Mouse (Mus musculus): Measurements from ENCODE around the gene 9130230L23Rik.

9130230L23Rik gene

DNA sequence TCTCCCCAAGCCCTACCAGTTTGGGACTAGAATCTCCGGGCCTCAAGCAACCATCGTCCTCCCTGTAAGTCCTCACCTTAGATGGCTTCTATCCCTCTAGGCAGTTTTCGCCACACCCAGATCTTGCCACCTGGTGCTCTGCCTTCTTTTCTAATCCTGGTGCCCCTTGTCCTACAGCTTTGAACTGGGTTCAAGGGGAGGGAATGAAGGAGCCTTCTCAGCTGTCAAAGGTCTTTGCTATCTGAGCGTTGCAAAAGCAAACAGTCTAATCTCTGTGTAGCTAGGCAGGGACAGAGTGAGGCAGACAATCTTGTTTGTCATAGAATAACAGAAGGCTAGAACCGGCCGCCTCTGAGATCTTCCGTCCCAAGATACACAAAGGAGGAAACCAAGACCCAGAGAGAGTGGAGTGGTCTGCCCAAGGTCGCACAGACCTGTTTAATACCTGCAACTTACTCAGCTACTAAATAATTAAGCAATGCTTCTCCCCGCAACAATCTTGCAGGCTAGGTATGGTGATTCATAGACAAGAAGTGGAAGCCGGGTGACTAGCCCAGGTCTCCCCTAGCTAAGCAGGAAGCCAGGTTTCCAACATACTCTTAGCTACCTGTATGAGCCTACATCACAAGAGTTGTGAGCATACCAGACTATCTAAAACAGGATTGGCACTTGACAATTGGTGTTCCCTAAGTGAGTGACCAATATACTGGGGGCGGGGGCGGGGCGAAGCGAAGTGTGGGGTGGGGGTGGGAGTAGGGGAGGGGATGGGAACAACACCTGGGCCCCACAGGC lies at the start of gene 9130230L23Rik:
9130230L23Rik (minus strand) TSS at position 152 of the 792 bp plus-strand sequence.
- in situ Hi-C loops (cut with MboI, MseI), result no loop called here

- in situ Hi-C loops (cut with MboI, MseI), result no loop called here
Observed at GRCm38 (mm10) chr5:66052777-66053548, 48.9 kb upstream of the 9130230L23Rik start.

- in situ Hi-C loops (cut with MboI, MseI), result no loop called here
Observed at GRCm38 (mm10) chr5:66050841-66051240, 46.8 kb upstream of the 9130230L23Rik start.

DNA sequence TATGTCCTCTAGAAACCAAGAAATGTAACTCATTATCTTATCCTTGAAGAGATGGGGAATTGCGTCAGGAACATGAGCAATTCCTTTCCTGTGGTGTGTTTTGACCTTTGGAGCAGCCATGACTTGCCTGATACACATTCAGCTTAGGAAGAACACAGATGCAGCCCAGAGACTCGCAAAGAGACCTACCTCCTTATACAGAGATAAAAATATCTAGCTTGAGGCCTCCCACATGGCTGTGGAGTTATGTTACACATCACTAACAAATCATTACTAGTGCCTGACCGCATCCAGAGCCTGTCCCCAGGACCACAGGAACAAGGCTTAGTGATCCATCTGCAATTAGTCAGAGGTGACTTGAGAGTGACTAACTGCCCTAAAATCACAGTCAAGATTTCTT lies 42.3 kb upstream of the 9130230L23Rik start:
- in situ Hi-C loops (cut with MboI, MseI), result no loop called here

DNA sequence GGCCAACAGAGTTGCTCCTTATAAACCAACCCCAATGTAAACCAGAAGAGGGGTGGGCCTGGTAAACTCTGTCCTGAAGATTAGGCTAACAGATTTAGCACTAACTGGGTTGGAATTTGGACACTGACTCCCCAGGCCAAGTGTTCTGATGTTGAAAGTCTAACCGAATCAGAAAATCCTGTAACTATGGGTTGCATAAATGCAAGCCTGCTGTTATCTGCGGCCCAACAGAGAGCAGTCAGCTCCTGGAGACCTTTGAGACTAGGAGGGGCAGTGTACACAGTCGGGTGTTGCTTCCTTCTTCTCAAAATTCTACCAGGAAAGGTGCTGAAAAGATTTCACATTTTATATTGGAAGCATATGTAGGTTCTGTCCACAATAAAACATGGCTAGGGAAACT lies 39.8 kb upstream of the 9130230L23Rik start:
- in situ Hi-C loops (cut with MboI, MseI), result no loop called here

DNA sequence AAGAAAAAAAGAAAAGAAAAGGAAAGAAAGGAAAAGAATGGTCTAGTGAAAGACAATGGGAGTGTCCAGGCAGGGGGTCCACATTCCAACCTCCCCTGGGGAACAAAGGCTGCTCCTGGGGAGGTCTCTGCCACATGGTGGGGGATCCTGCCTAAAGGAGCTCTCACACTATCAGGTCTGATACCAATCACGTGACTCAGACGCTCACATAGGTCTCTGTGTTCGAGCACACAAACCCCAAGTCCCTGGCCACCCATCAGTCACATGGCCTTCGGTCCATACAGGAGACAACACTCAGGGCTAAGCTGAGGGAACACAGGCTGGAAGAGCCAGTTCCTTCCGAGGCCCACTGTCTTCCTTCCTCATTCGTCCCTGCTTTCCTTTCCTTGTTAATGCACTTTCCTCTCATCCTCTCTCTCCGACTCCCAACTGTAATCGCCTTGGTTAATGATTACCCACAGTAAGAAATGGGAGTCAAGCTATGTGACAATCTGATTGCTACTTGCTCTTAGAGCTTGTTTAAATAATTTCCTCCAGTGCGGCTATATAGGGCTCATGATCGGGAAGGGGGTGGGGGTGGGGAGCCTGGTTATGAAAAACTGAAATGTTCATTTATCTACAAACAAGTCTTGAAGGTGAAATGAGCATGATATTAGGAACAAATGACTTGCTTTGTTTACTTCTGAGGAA lies 38.7 kb upstream of the 9130230L23Rik start:
- in situ Hi-C loops (cut with MboI, MseI), result no loop called here

DNA sequence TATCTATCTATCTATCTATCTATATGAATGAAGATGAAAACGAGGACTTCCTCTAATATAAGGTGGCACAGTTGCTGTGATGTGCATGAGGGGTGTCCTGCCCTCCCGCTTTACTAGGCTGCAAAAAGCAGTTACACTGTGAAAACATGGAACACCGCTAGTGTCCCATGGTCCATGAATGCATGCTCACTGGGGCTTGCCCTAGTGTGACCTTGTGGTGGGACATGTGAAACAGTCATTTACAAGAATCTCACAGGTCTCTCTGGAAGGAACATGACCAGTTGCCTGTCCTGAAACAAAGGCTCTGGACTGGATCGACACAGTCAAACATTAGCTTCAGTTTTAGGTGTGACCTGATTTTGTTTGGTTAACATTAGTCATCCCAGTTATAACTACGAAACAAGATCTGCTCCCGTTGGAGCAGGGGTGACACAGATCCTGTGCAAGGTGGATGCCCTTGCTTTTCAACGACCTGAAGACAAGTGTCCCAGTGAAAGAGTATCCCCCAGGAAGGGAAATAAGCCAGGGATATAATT lies 36.7 kb upstream of the 9130230L23Rik start:
- in situ Hi-C loops (cut with MboI, MseI), result no loop called here

DNA sequence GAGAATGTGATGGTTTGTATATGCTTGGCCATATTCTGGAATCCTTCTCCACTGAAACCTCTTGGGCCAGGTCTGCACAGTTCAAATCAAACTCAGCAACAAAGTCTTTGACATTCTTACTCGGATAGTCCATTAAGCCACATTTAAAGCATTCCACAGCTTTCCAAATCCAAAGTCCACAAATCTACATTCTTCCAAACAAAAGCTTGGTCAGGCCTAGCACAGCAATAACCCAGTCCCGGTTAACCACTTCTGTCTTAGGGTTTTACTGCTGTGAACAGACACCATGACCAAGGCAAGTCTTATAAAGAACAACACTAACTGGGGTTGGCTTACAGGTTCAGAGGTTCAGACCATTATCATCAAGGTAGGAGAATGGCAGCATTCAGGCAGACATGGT lies 35.7 kb upstream of the 9130230L23Rik start:
- in situ Hi-C loops (cut with MboI, MseI), result no loop called here

- in situ Hi-C loops (cut with MboI, MseI), result no loop called here
Observed at GRCm38 (mm10) chr5:66037066-66037465, 33.0 kb upstream of the 9130230L23Rik start.

DNA sequence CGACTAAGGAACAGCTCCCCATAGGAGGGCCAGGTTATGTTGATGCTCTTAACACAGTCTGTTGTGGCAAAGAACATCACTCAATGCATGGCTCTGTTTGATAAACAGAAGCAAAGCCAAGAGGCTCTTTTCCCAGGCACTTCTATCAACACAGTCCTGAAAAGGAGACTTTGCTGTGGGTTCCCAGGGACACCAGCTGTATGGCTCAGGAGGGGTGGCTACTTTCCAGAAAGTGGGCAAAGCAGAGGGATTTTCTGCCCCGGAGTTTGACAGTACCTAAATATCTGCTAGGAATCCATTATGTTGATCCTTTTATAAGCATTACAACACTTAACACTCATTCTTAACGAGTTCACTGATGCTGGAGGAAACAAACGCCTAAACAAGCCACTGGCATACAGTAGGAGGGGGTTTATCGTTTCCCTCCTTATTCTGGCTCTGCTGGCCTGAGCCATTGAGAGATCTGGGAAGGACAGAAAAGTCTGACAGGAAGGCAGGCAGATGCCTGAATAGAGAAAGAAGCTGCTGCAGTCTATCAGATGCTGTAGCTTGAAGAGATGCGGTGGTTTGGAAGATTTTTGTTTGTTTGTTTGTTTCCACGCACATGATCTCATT lies 32.5 kb upstream of the 9130230L23Rik start:
- in situ Hi-C loops (cut with MboI, MseI), result no loop called here

GRCm38 (mm10) chr5:66034375-66035195 lies 30.5 kb upstream of the 9130230L23Rik start:
- in situ Hi-C loops (cut with MboI, MseI), result no loop called here

GRCm38 (mm10) chr5:66032826-66033225 lies 28.7 kb upstream of the 9130230L23Rik start:
- in situ Hi-C loops (cut with MboI, MseI), result no loop called here

DNA sequence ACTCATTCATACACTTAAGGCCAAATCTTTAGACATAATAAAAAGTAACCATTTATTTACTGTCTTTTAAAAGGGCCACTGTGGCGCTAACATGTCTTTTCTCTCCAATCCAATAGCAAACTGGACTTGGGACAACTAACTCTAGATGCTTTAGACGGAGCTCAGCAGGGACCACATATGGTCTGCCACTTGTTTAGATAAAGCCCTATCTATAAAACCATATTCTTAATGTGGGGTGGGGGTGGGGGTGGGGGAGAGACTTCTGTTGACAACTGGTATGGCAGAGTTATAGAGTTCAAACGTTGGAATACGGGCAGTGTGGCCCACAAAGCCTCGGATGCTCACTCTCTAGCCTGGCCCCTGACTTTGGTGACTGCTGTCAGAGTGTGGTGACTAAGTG lies 27.6 kb upstream of the 9130230L23Rik start:
- in situ Hi-C loops (cut with MboI, MseI), result no loop called here

DNA sequence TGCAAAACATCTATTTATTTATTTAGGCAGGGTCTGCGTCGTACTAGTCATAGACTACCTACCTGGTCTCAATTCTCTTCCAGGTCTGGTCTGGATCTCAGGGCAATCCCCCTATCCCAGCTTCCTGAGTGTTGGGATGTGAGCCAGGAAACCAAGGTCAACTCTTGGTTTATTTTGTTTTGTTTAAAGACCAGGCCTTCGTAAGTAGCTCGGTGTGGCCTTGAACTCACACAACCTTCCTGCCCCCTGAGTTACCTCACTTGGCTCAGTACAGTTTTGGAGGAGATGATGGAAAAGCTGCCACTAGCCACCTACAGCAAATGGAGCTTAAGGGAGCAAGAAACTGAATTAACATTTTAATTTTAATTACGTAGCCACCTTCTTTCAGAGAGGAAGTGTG lies 24.1 kb upstream of the 9130230L23Rik start:
- in situ Hi-C loops (cut with MboI, MseI), result no loop called here

DNA sequence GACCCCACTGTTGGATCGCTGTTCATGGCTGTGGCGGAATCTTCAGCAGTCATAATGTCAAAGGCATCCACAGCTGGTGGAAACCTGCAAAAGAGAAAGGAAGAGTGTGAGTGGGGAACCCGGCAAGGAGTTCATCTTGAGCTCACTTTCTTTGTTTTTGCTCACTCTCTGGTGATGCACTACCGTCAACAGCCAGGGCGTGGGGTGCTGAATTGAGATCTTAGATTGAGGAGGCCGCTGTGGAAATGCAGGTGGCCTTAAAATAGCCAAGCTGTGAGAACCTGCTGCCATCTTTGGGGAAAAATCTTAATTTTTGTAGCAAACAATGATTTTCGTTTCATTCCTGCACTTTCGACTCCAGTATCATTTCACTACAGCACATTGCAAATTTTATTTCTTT lies 23.1 kb upstream of the 9130230L23Rik start:
- in situ Hi-C loops (cut with MboI, MseI), result no loop called here

- in situ Hi-C loops (cut with MboI, MseI), result no loop called here
Observed at GRCm38 (mm10) chr5:66026796-66027195, 22.7 kb upstream of the 9130230L23Rik start.

DNA sequence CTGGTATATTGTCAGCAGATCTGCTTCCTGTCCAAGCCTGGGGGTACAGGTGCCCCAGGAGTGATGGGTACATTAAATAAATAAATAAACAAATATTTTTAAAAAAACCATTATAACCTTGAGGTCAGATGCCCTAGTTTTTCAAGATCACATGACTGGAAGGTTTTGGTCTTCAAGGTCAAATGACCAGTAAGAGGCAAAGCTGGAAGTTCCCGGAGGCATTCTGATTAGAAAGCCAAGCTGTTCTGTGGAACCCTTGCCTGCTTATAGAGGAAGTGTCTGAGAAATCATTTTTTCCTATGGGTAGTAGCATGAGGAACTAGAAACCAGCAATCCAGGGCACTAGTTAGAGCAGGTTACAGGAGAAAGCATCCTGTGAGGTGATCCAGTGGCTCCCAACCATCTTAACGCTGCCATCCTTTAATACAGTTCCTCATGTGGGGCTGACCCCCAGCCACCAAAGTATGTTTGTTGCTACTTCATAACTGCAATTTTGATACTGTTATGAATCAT lies 11.4 kb upstream of the 9130230L23Rik start:
- in situ Hi-C loops (cut with MboI, MseI), result no loop called here

GRCm38 (mm10) chr5:66014437-66014836 lies 10.4 kb upstream of the 9130230L23Rik start:
- in situ Hi-C loops (cut with MboI, MseI), result no loop called here

DNA sequence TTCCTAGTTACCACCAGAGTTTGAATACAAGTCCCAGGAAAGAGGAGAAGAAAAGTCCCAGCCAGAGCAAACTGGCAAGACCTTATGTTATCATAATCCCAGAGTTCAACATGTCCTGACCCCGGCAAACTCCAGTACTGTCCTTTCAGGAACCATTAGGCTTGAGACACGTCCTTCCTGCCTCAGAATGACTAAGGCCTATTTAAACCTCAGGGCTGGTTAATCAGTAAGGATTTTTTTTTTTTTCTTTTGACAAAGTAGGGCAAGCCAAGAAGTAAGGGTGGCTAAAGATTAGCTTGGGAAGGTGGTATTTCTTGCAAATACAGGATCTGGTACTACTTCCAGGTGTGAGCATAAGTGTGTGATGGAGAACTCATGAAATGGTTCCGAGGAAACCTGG lies 9.9 kb upstream of the 9130230L23Rik start:
- in situ Hi-C loops (cut with MboI, MseI), result no loop called here

- in situ Hi-C loops (cut with MboI, MseI), result no loop called here
Observed at GRCm38 (mm10) chr5:66008245-66008967, 4.3 kb upstream of the 9130230L23Rik start.
